Mouse (Mus musculus) spleen, adult 2 months (tissue): Measurements from ENCODE around the gene Akap13. TPM values are rescaled to one million over a fixed set of nuclear protein-coding genes. Genes with fewer than 3 reads are reported as not detected.

Experiments
- DNase-seq, 2 experiments: peaks; one replicate each; pipeline versions ENCODE4 v3.0.0 to v3.0.0-alpha.2; 2012 to 2021; ENCODE audit warnings: low spot score in 2 of 2, low read depth in 1 of 2
- H3K27ac ChIP-seq: fragments of 200-500 bp; 2 replicates; pipeline ENCODE4 v1.5.1; 2012; ENCODE audit warnings: low read length, inconsistent platforms; ENCODE audit not compliant: insufficient read depth
- H3K27me3 ChIP-seq: fragments of 200-500 bp; 2 replicates; pipeline ENCODE4 v1.6.1; 2012; ENCODE audit warnings: mild to moderate bottlenecking, moderate library complexity, low read length, inconsistent platforms; ENCODE audit not compliant: control insufficient read depth, insufficient read depth
- H3K36me3 ChIP-seq: fragments of 200-500 bp; 2 replicates; pipeline ENCODE4 v1.6.1; 2012; ENCODE audit warnings: mild to moderate bottlenecking, low read length, inconsistent platforms; ENCODE audit not compliant: control insufficient read depth, insufficient read depth
- H3K4me1 ChIP-seq: fragments of 200-500 bp; 2 replicates; pipeline ENCODE4 v1.6.1; 2011; ENCODE audit warnings: inconsistent platforms; ENCODE audit not compliant: control insufficient read depth, insufficient read depth, insufficient read length
- H3K4me3 ChIP-seq: fragments of 200-500 bp; 2 replicates; pipeline ENCODE4 v1.5.1; 2011; ENCODE audit warnings: mild to moderate bottlenecking, inconsistent platforms; ENCODE audit not compliant: insufficient read depth, insufficient read length; ENCODE audit errors: extremely low read depth
- CTCF ChIP-seq: fragments of 200-500 bp; IDR thresholded peaks from 2 replicates; pipeline ENCODE4 v1.5.1; 2011; ENCODE audit warnings: mild to moderate bottlenecking, inconsistent platforms; ENCODE audit not compliant: insufficient read depth, insufficient read length, insufficient replicate concordance; ENCODE audit errors: extremely low read depth
- POLR2A ChIP-seq: fragments of 200-500 bp; IDR thresholded peaks from 2 replicates; pipeline ENCODE4 v1.6.1; 2011; ENCODE audit warnings: low read depth, low read length, inconsistent platforms
- WGBS: fragments of 180-500 bp; shearing (Covaris S2); methylation state at CpG from one replicate; pipeline ENCODE4 v1.1.7; 2018; 5-methylcytosine and 5-hydroxymethylcytosine counted together
- polyA plus RNA-seq: library from polyadenylated mRNA; depleted of rRNA; stranded (reverse); fragments of >200 nt; gene quantifications from 2 replicates; pipeline ENCODE4 v1.2.3, GENCODE M21; 2012

Akap13 gene
- polyA plus RNA-seq, 1 experiment, result 34.2 TPM

DNA sequence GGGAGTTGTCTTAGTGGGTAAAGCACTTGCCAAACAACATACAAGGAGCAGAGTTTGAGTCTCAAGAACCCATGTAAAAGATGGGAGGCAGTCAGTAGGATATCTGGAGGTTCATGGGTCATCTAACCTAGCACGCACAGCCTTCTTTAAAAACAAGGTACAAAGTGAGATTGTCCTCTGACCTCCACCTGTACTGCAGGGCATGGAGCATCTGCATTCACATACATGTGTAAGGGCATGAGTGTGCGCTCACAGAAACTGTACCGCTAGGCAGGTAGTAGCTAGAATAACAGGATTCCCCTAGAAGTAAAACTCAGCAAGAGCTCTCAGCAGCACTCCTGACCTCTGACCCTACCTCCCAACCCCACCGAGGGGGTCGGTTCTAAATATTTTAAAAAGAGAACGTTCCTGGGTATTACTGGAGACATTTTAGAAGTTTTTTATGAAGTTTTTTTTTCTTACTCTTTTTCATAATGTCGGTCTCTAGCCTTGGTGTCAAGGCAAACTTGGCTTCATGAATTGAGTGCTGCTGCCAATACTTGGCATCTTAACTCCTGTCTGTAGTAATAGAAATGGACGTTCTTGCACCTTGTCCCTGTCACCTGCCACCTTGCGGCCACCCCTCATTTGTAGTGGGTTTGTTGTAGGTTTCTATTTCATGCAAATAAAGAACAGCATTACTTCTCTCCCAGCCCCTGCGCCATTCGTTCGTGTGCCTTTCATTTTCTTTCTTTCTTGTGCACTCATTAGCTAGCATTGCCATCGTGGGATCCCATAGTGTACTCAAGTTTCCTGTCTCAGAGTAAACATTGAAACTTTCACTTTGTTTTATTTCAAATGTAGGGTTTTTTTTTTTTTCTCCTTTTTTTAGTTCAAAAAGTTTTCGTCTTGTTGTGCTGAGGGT, 61.6 kb downstream of the Akap13 start:
- no peak for DNase-seq
- Histone ChIP-seq H3K27ac (no peak overlapping the region), H3K36me3 (no peaks in the 10 kb centered on the region), H3K27me3 (no peaks in the 10 kb centered on the region), H3K4me1 (peaks cover 3% of the 10 kb centered on the region), H3K4me3 (no peak overlapping the region)
- TF ChIP-seq POLR2A (no peak), CTCF (no peak)
- WGBS, result 83% methylated on average over 14 of the region's 14 CpGs

DNA sequence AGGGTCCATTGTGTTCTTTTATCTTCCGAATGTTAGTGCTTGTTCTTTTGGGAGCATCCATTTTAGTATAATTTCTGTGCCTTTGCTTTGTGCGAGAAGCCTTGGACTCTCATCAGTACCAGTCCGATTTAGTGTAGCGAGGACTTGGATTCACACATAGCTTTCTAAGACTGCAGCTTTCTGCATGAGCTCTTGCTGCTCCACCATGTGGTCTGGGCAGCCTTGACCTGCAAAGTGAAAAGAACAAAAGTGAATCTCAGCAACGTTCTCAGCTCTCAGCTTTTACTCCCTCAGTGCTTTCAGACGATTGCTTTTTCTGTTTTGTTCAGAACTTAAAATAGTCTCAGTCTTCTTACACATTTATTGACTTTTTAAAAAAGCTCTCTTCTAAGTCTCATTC, 65.2 kb downstream of the Akap13 start:
- WGBS, result 88% methylated on average over 6 of the region's 6 CpGs
- Histone ChIP-seq H3K4me1 (peaks cover 3% of the 10 kb centered on the region), H3K27ac (no peak overlapping the region), H3K4me3 (no peak overlapping the region), H3K36me3 (no peaks in the 10 kb centered on the region), H3K27me3 (no peaks in the 10 kb centered on the region)
- no peak for TF ChIP-seq CTCF
- TF ChIP-seq POLR2A, result no peak
- no peak for DNase-seq

DNA sequence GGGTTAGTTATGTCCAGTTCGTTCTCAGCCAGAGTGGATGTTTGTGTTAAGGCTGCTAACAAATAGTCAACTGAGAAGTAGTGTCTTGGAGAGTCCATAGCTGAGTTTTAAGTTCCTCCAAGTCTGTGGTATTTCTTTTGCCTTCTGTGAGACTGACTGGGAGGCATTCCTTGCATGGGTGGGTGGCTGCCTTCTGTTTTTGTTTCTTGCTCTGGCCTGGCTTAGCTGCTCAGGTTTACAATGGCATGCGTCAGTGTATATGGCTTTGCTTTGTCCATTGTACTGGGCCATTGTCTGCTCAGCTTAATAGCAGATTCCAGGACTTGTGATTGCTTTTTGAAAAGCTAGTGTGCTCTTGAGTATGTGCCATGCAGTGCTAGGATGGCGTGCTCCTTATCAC, 65.9 kb downstream of the Akap13 start:
- H3K27me3 ChIP-seq, result no peaks in the 10 kb centered on the region
- WGBS, result 93% methylated on average over 3 of the region's 3 CpGs
- H3K4me1 ChIP-seq, result peaks cover 3% of the 10 kb centered on the region
- TF ChIP-seq CTCF (no peak), POLR2A (no peak)
- H3K36me3 ChIP-seq, result no peaks in the 10 kb centered on the region
- no peak for DNase-seq
- H3K27ac ChIP-seq, result no peak overlapping the region
- no peak overlapping the region for H3K4me3 ChIP-seq

DNA sequence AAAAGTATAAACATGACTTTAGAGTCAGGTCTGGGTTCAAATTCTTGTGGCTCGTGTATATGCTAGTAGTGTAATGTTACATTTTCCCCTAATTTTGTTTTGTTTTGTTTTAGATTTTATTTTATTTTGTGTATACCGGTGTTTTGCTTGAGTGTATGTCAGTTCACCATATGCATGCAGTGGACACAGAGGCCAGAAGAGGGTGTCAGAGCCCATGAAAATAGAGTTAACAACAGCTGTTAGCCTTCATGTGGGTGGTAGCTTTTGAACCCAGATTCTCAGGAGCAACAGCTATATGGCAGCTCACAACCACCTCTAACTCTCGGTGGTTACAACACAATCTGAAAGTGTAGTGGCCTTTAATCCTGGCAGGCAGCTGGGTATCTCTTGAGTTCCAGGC, 66.9 kb downstream of the Akap13 start:
- no peak overlapping the region for H3K4me3 ChIP-seq
- peaks cover 3% of the 10 kb centered on the region for H3K4me1 ChIP-seq
- no peaks in the 10 kb centered on the region for H3K27me3 ChIP-seq
- H3K27ac ChIP-seq, result no peak overlapping the region
- WGBS, result 87% methylated on average over 3 of the region's 3 CpGs
- no peaks in the 10 kb centered on the region for H3K36me3 ChIP-seq
- TF ChIP-seq CTCF, result no peak
- no peak for TF ChIP-seq POLR2A
- DNase-seq, result no peak

DNA sequence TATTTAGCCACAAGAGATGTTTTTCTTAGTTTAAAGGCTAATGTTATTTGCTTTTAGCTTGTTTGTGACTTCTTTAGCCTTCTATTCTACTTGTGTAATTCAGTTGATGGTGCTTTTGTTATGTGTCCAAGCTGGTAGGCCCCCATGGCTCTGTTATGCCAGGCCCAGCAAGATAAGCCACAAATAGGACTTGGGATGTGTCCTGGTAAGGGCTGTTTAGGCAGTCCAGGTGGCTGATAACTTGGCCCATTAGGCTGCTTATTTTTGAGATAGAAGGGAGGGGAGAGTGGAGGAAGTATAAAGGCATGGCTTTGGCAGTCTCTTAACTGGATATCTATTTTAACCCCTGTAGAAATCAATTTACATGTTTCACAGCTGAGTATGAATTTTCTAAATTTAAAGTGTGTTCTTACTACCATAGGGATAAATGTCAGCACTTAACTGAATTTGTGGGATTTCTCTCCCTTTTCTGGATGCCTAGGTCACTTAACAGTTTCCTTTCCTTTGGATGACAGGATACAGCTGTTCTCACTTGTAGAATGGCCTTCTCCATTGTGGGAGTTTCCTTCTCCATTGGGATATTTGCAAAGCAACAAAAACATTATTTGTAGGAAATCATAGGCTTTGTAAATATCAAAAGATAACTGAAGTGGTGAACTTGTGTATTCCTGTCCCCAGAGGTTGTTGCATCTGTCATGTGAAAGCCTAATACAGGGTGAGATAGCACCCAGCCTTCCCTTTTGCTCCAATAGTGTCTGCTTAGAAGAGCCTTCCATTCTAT, 69.6 kb downstream of the Akap13 start:
- Histone ChIP-seq H3K27me3 (no peaks in the 10 kb centered on the region), H3K4me3 (no peak overlapping the region), H3K36me3 (no peaks in the 10 kb centered on the region), H3K4me1 (peaks cover 2% of the 10 kb centered on the region), H3K27ac (no peak overlapping the region)
- no peak for DNase-seq
- TF ChIP-seq CTCF (no peak), POLR2A (no peak)

DNA sequence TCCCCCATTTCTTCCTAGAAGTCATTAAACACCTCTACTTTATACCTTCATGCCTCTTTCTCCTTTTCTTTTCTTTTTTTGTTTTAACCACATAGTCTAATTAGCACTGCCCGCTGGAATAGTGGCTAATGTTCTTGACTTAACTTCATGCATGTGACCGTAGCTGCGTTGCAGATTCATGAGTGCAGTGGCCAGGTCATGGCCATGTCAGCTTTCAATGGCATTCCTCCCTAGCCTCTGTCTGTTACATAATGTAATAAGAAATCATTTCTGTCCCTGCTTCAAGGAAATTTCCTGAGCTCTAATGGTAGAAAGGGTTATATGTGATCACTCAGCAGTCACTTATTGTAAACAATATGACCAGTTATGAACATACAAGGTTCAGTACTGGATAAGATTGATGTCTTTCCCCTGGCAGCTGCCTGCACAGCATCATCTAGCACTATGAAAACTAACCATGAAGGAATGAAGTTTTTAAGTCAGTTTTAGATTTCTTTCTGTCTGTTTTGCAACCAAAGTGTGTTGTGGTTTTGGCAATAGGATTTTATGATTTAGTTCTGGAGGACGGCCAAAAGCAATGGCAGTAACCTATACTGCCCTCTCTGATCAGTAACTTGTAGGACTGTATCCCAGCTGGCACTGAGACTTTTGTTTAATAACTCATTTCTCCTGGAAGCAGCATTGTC, 70.5 kb downstream of the Akap13 start:
- 74% methylated on average over 4 of the region's 4 CpGs for WGBS
- no peak for TF ChIP-seq CTCF
- no peak for TF ChIP-seq POLR2A
- Histone ChIP-seq H3K27me3 (no peaks in the 10 kb centered on the region), H3K4me1 (peaks cover 6% of the 10 kb centered on the region), H3K36me3 (no peaks in the 10 kb centered on the region), H3K27ac (no peak overlapping the region; the same call in 1 of the 2 replicates), H3K4me3 (no peak overlapping the region)
- DNase-seq, result no peak
